ENCODE assay signal across 20 mouse cellular contexts in the genomic region with DNA sequence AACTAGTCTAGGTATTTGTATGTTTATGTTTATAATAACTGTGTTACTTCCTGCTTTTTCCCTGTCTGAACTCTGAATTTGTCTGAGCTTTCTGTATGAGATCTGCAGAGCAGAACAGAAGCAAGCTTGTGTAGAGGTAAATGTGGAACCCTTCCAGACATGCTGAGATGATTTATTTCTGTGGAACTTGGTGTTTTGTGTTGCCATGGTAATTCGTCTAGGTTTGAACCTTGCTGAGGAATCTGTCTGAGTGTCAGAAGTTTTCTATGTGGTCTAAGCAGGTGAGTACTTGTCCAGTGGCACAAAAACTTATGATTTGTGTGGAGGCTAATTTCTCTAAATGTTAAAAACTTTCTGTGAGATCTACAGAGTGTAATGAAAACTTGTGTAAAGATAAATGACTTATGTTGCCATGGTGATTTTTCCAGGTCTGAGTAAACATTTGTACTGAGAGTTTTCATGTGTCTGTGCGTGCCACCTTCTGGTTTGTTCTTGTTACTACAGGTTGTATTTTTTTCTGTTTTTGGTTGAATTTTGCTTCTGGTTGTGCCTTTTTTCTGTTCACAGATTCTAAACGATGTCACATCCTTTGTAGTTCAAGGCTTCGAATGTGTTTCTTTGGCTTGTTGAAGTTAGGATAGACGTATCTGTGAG. TPM values are rescaled to one million over a fixed set of nuclear protein-coding genes. Genes with fewer than 3 reads are reported as not detected.
A peak's percentile ranks its signal among the peaks of the same experiment; 100 is the strongest.
DNase-seq lines count a peak whose midpoint lies in the region; ATAC-seq and TF ChIP-seq lines count a peak whose summit lies in the region.
"Had no signal": no experiment of that assay in that cellular context is flagged by ENCODE, and none has a peak within 500 bp of the region (broad histone marks: within the 10 kb centered on the region; RNA-seq: fewer than 3 reads in every experiment).

No protein-coding gene starts in this region.

- TF ChIP-seq RAD21 in MEL (IDR thresholded peaks at IDR 0.05; ENCODE audit: low read depth, low read length), result no peak

- H3K4me2 ChIP-seq in lung, embryonic 14.5 days, result no peak overlapping the region
- H3K4me2 ChIP-seq: embryonic facial prominence, embryonic 12.5 days; forebrain, embryonic 13.5 days; hindbrain, embryonic 13.5 days; liver, embryonic 13.5 days; neural tube, embryonic 15.5 days had no signal

- DNase-seq in heart, adult 2 months, result no peak
- no peak for DNase-seq in heart, postnatal 25 days (ENCODE audit: low spot score)
- DNase-seq in lung, embryonic 14.5 days, result peak; percentile 9
- DNase-seq in lung, adult 2 months, result no peak
- DNase-seq in MEL (ENCODE audit: low read depth, low spot score), result peak; percentile 6
- peak; percentile 16 for DNase-seq in hindlimb bud, embryonic 11.5 days (ENCODE audit: extremely low spot score, low read depth, low spot score)
- DNase-seq in thymus, postnatal 0 days (ENCODE audit: low spot score), result no peak
- no peak for DNase-seq in adrenal gland, adult 2 months
- DNase-seq: cerebellum, adult 2 months; gastrocnemius, postnatal 14 days; kidney, adult 8-10 months; liver, embryonic 13.5 days had no signal

- no peak overlapping the region for H3K9ac ChIP-seq in heart, adult 2 months (ENCODE audit: low read depth, low read length)
- H3K9ac ChIP-seq in lung, embryonic 14.5 days, result no peak overlapping the region
- H3K9ac ChIP-seq in MEL (ENCODE audit: control insufficient read depth, low read depth, low read length, poor library complexity, severe bottlenecking), result no peak overlapping the region
- H3K9ac ChIP-seq: embryonic facial prominence, embryonic 12.5 days; forebrain, embryonic 13.5 days; hindbrain, embryonic 13.5 days; liver, embryonic 13.5 days; neural tube, embryonic 15.5 days had no signal

- no peaks in the 10 kb centered on the region for H3K36me3 ChIP-seq in heart, adult 2 months (ENCODE audit: control insufficient read depth, insufficient read depth, low read length)
- H3K36me3 ChIP-seq in lung, embryonic 14.5 days (ENCODE audit: insufficient read depth), result no peaks in the 10 kb centered on the region
- H3K36me3 ChIP-seq in MEL (ENCODE audit: control insufficient read depth in 1 of 2, insufficient read depth in 2 of 2, low read length in 2 of 2), result no peaks in the 10 kb centered on the region
- H3K36me3 ChIP-seq: embryonic facial prominence, embryonic 12.5 days; hindbrain, embryonic 13.5 days; liver, embryonic 13.5 days; neural tube, embryonic 15.5 days had no signal

- no peaks in the 10 kb centered on the region; the same call in 1 of the 2 replicates for H3K9me3 ChIP-seq in lung, embryonic 14.5 days (ENCODE audit: low read depth, low read length)
- no peaks in the 10 kb centered on the region for H3K9me3 ChIP-seq in MEL (replicated peaks; ENCODE audit: insufficient read depth, low read length)
- H3K9me3 ChIP-seq: embryonic facial prominence, embryonic 12.5 days; liver, embryonic 13.5 days; neural tube, embryonic 15.5 days had no signal

- intact Hi-C loops in heart, adult 2 months (cut with DNase I), result no loop called here
- intact Hi-C loops in heart, postnatal 25 days (cut with DNase I), result no loop called here

- no peaks in the 10 kb centered on the region for H3K4me1 ChIP-seq in heart, adult 2 months (ENCODE audit: control insufficient read depth, insufficient read depth, low read length)
- H3K4me1 ChIP-seq in lung, embryonic 14.5 days (ENCODE audit: insufficient read depth), result no peaks in the 10 kb centered on the region
- H3K4me1 ChIP-seq in lung, adult 2 months (ENCODE audit: control insufficient read depth, insufficient read depth, low read length), result no peaks in the 10 kb centered on the region
- no peaks in the 10 kb centered on the region for H3K4me1 ChIP-seq in MEL (ENCODE audit: control insufficient read depth in 1 of 2, insufficient read depth in 2 of 2, low read length in 2 of 2)
- H3K4me1 ChIP-seq: embryonic facial prominence, embryonic 12.5 days; forebrain, embryonic 13.5 days; hindbrain, embryonic 13.5 days; liver, embryonic 13.5 days; neural tube, embryonic 15.5 days had no signal

- no peak for ATAC-seq in lung, embryonic 14.5 days (ENCODE audit: insufficient read depth)
- ATAC-seq: forebrain, embryonic 13.5 days; midbrain, embryonic 16.5 days had no signal

- TF ChIP-seq POLR2A in heart, adult 2 months (IDR thresholded peaks at IDR 0.05; ENCODE audit: insufficient read depth, low read depth, low read length), result no peak
- TF ChIP-seq POLR2A in lung, adult 2 months (IDR thresholded peaks at IDR 0.05; ENCODE audit: borderline replicate concordance, extremely low read depth, low read depth, low read length), result no peak
- TF ChIP-seq POLR2A in MEL (IDR thresholded peaks at IDR 0.05; ENCODE audit: control insufficient read depth in 1 of 2, insufficient read depth in 1 of 2, low read depth in 1 of 2, low read length in 2 of 2, poor library complexity in 1 of 2), result no peak

- WGBS in heart, adult 2 months, result 69% methylated on average over 5 of the region's 5 CpGs
- 75% methylated on average over 5 of the region's 5 CpGs for WGBS in lung, embryonic 14.5 days
- WGBS in lung, adult 2 months, result 77% methylated on average over 5 of the region's 5 CpGs

- H3K79me2 ChIP-seq in heart, adult 2 months (replicated peaks; ENCODE audit: control insufficient read depth, insufficient read depth, low read length), result no peaks in the 10 kb centered on the region
- H3K79me2 ChIP-seq in MEL (ENCODE audit: control insufficient read depth, insufficient read depth, low read length, poor library complexity), result no peaks in the 10 kb centered on the region

- no peaks in the 10 kb centered on the region for H3K27me3 ChIP-seq in heart, adult 2 months (ENCODE audit: control insufficient read depth, insufficient read depth, low read length)
- no peaks in the 10 kb centered on the region for H3K27me3 ChIP-seq in lung, embryonic 14.5 days (ENCODE audit: insufficient read depth, low read length)
- no peaks in the 10 kb centered on the region for H3K27me3 ChIP-seq in MEL (ENCODE audit: control insufficient read depth in 1 of 2, insufficient read depth in 2 of 2, low read length in 2 of 2)
- H3K27me3 ChIP-seq: embryonic facial prominence, embryonic 12.5 days; forebrain, embryonic 13.5 days; hindbrain, embryonic 13.5 days; liver, embryonic 13.5 days; neural tube, embryonic 15.5 days had no signal

- 0 out of 2 replicates have a peak, but pooled peaks have one; percentile 7 for TF ChIP-seq CTCF in heart, adult 2 months (IDR thresholded peaks at IDR 0.05)
- 0 out of 2 replicates have a peak, but pooled peaks have one; percentile 9 for TF ChIP-seq CTCF in lung, embryonic 14.5 days (IDR thresholded peaks at IDR 0.05; ENCODE audit: low read depth)
- TF ChIP-seq CTCF in lung, adult 2 months (IDR thresholded peaks at IDR 0.05; ENCODE audit: insufficient read depth, low read length), result no peak
- peak in 1 of 3 experiments; percentile 11; a peak in 1 of 6 replicates for TF ChIP-seq CTCF in MEL (IDR thresholded peaks at IDR 0.05 in 2 of 3, conservative IDR thresholded peaks at IDR 0.05 in 1 of 3; ENCODE audit: control insufficient read depth in 1 of 3, insufficient read depth in 1 of 3, low read depth in 2 of 3, low read length in 3 of 3, poor library complexity in 1 of 3, severe bottlenecking in 1 of 3)

- no peak for TF ChIP-seq EP300 in heart, adult 2 months (IDR thresholded peaks at IDR 0.05; ENCODE audit: insufficient read depth, low read depth, low read length)
- TF ChIP-seq EP300 in MEL (IDR thresholded peaks at IDR 0.05; ENCODE audit: low read depth in 1 of 2, low read length in 2 of 2), result no peak

- H3K27ac ChIP-seq in heart, adult 2 months, result no peak overlapping the region
- H3K27ac ChIP-seq in lung, embryonic 14.5 days (ENCODE audit: low read depth), result no peak overlapping the region
- no peak overlapping the region for H3K27ac ChIP-seq in MEL (ENCODE audit: control insufficient read depth, low read depth, low read length)
- H3K27ac ChIP-seq: embryonic facial prominence, embryonic 12.5 days; forebrain, embryonic 13.5 days; hindbrain, embryonic 13.5 days; liver, embryonic 13.5 days; neural tube, embryonic 15.5 days had no signal

- no peak overlapping the region for H3K4me3 ChIP-seq in heart, adult 2 months
- H3K4me3 ChIP-seq in lung, embryonic 14.5 days (ENCODE audit: low read depth, low read length), result no peak overlapping the region
- no peak overlapping the region for H3K4me3 ChIP-seq in lung, adult 2 months (replicated peaks; ENCODE audit: extremely low read depth, low read depth, low read length)
- no peak overlapping the region for H3K4me3 ChIP-seq in MEL (ENCODE audit: control insufficient read depth in 1 of 2, insufficient read depth in 1 of 2, low read depth in 2 of 2, low read length in 2 of 2)
- H3K4me3 ChIP-seq: embryonic facial prominence, embryonic 12.5 days; forebrain, embryonic 13.5 days; hindbrain, embryonic 13.5 days; liver, embryonic 13.5 days; neural tube, embryonic 15.5 days had no signal

TF ChIP-seq in MEL, 35 proteins besides CTCF, POLR2A, EP300 and RAD21:
- TF ChIP-seq ZNF384 (IDR thresholded peaks at IDR 0.05; ENCODE audit: low read depth, low read length) (no peak), GATA1 (IDR thresholded peaks at IDR 0.05; ENCODE audit: low read depth, low read length) (no peak), MAZ (IDR thresholded peaks at IDR 0.05; ENCODE audit: low read depth, low read length) (no peak), KAT2A (conservative IDR thresholded peaks at IDR 0.05; ENCODE audit: low read depth, low read length) (no peak), USF1 (IDR thresholded peaks at IDR 0.05; ENCODE audit: low read depth, low read length) (no peak), ZC3H11A (IDR thresholded peaks at IDR 0.05; ENCODE audit: low read depth, low read length) (no peak), JUND (IDR thresholded peaks at IDR 0.05; ENCODE audit: low read depth, low read length) (no peak)

RNA-seq across cellular contexts. Expression of a gene that starts 21.6 kb away (rescaled TPM):
- total RNA-seq in heart, adult 2 months (2021), result not detected
- not detected in 2 replicates for polyA plus RNA-seq in heart, adult 2 months (2012; rRNA removed)
- total RNA-seq in heart, postnatal 25 days (2021), result not detected
- polyA plus RNA-seq in lung, embryonic 14.5 days (2014; fragmentation: Nextera tagmentation; extraction: Ambion mirVana), result not detected in 2 replicates
- polyA plus RNA-seq in lung, adult 2 months (2012; rRNA removed), result not detected in 2 replicates
- not detected in 2 replicates for total RNA-seq in MEL (2012; rRNA removed)
- polyA plus RNA-seq in MEL (2012; ENCODE audit: insufficient read depth in 1 of 2, insufficient read length in 2 of 2, low read depth in 1 of 2, low replicate concordance in 2 of 2, missing spikeins in 1 of 2), result not detected
- not detected in 2 replicates for polyA plus RNA-seq in thymus, postnatal 0 days (2015; fragmentation: Nextera tagmentation; extraction: Ambion mirVana)
- not detected for total RNA-seq in adrenal gland, adult 2 months (2021)
- not detected in 2 replicates for polyA plus RNA-seq in adrenal gland, adult 2 months (2012; rRNA removed)
- total RNA-seq: adrenal gland, postnatal 4 days; gastrocnemius, postnatal 14 days; layer of hippocampus, postnatal 14 days had no signal
- polyA plus RNA-seq: embryonic facial prominence, embryonic 12.5 days; forebrain, embryonic 13.5 days; heart, embryonic 14.5 days; liver, embryonic 13.5 days; midbrain, embryonic 16.5 days; neural tube, embryonic 15.5 days had no signal

Comparison
In these comparisons a context has a peak if more than half of its experiments do, and no peak if none do; other contexts are left out.
1. DNase-seq: peak in lung, embryonic 14.5 days (single experiment), MEL (single experiment) and hindlimb bud, embryonic 11.5 days (single experiment); none in heart, adult 2 months (0 of 2), heart, postnatal 25 days (single experiment), lung, adult 2 months (single experiment), thymus, postnatal 0 days (single experiment) and adrenal gland, adult 2 months (single experiment).